Mouse (Mus musculus) thymus, postnatal 4 days (tissue): ENCODE measurements around the gene Gm49383.
"Not testable (repeated sequence)": the region's sequence is repeated elsewhere in the genome, so short reads cannot be mapped to it uniquely, and the experiment has no call there.

Source experiments
- DNase-seq: peaks from one replicate; pipeline ENCODE4 v3.0.0; 2021

Gene Gm49383

DNA sequence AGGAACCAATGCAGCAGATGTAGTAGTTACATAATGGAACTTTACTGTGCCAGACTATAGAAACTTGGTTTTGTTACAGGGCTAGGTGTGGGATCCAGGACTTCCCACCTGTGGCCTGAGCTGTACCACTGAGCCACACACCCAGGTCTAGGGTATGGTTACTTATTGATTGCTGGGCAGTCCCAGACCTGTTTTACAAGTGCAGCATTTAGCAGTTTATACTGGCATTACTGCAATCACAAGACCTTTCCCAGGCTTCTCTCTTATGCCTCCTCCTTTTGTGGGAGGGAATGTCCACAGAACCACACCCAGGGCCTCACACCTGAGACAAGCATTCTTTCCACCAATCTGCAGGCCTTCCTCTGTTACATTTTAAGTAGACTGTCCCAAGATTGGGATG is 2.1 kb upstream of the Gm49383 start:
- DNase-seq = no peak

DNA sequence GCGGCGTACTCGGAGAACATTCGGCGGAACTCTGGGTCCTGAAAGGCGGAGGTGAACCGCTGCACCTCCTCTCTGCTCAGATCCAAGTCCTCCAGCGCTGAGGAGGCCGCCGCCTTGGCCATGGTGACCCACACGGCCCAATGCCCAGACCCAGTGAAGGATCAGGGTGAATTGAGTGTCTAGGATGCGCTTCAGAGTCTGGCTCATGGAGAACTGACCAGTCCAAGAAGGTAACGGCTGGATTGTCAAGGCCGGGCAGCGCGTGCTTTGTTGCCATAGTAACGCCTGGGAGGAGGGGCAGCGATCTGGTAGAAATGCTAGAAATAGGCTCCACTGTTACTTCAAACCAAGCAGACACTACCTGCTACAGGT is 1.2 kb upstream of the Gm49383 start, which contains the start of gene Dnaaf2:
Gene Dnaaf2, minus strand, starts transcription at position 266 of the 372 bp plus-strand sequence.
- peak; percentile 69 for DNase-seq

DNA sequence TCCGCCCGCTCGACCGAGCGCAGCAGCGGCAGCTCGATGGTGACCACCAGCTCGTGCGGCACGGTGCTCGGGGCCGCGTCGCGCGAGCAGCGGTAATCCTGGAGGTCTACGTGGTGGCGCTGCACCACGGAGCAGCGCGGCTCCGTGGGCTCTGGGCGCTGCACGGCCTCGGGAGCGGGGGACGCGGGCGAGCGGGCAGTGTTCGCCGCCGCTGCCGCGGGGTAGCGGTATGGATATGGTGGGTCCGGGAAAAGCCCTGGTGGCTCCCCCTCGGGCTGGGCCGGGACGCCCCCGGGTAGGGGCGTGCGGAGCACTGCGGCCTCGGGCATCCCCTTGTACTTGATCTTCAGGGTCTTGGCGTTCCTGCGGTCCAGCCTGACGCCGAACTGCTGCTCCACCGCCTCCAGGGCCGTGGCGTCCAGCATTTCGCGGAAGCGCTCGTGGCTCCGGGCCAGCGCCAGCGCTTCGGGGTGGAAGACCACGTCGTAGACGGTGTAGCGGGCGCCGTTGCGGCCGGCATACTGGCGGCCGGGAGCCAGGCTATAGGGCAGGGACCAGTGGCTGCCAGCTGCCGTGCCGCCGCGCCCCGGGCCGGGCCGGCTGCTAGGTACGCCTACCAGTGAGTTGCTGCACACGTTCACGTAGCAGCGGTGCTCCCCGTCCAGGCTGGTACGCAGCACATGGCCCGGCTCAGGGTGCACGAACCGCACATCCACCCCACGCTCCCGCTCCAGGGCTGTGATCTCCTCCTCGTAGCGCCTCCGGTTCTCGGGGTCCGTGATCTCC is 667 bp upstream of the Gm49383 start:
- DNase-seq = peak; percentile 66

DNA sequence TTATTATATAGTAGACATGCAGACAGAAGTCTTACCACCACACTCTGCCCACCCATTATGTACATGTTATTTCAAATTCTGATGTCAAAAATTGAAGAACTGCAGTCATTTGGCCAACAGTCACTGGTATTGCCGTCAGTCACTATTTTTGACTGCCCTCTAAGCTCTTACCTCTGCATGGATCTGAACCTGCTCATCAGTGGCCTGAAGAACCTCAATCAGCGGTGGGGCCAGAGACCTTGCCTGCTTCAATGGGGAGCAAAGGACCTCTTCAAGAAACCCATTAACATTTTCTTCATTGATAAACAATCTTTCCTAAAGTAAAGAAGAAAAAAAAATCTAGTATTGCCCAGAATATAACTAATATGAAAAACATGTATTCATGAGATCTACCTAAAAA is 4.3 kb downstream of the Gm49383 start:
- no peak for DNase-seq

DNA sequence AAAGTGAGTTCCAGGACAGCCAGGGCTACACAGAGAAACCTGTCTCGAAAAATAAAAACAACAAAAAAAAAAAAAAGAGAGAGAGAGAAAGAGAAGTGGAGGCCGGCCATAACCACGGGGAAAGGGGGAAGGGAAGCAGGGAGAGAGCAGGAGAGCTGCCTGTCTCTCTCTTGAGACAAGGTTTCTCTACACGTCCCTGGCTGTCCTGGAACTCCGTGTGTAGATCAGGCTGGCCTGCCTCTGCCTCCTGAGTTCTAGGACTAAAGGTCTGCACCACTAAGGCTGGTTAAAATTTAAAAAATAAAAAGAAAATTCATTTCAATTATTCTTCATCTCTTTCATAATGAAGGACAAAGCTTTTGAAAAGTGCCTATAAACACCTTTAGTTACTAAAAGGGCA is 5.5 kb downstream of the Gm49383 start:
- DNase-seq = no peak

DNA sequence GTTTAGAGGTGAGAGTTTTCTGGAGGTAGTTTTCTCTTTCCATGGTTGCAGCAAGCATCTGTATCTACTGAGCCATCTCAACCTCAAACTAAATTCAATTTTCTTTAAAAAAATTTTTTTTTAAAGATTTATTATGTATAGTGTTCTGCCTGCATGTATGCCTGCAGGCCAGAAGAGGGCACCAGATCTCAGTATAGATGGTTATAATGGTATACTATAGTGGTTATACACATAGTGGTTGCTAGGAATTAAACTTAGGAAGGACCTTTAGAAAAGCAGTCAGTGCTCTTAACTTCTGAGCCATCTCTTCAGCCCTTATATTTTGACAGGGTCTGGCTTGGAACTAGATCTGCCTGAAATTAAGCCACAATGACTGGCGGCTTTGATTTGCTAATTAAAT is 6.4 kb downstream of the Gm49383 start:
- DNase-seq = peak; percentile 48

DNA sequence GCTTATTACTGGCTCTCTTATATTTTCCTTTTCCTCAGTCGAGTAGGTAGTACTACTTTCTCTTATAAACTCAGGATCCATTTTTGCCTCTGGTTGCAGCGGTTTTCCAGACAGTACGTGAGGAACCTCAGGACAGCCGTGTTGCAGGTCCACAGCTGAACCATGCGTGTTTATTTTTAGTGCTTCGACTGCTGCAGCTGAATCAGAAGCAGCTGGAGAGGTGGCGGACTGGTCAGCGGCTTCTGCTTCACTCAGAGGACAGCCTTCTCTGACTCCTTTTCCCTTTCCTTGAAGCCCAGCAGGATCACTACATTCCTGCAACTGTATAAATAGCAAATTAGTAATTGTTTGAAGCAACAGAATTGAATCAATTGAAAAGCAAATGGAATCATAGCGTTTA is 6.8 kb downstream of the Gm49383 start:
- DNase-seq = no peak

DNA sequence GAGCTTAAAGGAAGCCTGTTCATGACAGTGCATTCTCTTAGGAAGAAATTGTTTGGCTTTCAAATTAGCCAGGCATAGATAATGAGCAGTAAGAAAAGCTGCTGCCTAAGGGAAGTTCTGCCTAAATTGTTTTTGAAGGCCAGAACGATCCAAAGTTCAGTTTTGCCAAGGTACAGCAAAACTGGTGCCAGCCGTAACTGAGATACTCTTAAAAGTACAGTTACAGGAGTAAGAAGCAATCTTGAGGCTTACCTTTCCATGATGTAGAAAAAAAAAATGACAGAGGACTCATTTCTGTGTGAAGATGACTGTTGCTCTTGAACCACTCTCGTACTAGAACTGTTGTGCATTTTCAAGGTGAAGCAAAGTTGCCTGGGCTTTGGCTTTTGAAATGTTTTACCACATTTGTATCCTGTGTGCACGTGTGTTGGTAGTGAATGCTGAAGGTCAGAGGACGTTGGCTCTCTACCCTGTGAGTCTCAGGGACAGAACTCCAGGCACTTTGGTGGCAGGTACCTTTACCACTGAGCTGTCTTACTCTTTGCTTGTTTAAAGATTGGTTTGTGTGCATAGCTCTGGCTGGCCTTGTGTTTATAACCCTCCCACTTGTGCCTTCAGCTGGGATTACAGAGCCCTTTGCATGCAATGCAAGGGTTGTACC is 10.0 kb downstream of the Gm49383 start:
- DNase-seq = no peak

DNA sequence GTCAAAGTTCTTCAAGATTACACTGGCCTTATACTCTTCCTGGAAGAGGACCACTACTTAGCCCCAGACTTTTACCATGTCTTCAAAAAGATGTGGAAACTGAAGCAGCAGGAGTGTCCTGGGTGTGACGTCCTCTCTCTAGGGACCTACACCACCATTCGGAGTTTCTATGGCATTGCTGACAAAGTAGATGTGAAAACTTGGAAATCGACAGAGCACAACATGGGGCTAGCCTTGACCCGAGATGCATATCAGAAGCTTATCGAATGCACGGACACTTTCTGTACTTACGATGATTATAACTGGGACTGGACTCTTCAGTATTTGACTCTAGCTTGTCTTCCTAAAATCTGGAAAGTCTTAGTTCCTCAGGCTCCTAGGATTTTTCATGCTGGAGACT is 11.5 kb downstream of the Gm49383 start:
- no peak for DNase-seq

DNA sequence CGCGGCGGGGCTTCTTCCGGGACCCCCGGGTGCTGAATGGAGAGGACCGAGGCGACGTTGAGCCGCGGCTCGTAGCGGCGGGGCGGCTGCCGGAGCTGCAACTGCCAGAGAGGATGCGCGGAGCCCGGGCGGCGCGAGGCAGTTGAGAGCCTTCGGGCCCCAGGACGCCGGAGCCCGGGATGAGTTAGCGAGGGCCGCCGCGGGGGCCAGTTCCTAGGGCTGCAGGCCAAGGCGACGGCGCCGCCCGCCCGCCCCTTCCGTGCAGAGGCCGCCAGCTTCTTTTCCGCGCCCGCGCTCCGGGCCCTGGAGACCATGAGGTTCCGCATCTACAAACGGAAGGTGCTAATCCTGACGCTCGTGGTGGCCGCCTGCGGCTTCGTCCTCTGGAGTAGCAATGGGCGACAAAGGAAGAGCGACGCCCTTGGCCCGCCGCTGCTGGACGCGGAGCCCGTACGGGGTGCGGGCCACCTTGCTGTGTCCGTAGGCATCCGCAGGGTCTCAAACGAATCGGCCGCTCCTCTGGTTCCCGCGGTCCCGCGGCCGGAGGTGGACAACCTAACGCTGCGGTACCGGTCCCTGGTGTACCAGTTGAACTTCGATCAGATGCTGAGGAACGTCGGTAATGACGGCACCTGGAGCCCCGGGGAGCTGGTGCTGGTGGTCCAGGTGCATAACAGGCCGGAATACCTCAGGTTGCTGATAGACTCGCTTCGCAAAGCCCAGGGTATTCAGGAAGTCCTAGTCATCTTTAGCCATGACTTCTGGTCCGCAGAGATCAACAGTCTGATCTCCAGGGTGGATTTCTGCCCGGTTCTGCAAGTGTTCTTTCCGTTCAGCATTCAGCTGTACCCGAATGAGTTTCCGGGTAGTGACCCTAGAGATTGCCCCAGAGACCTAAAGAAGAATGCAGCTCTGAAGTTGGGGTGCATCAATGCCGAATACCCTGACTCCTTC is 12.3 kb downstream of the Gm49383 start:
- DNase-seq = no peak

DNA sequence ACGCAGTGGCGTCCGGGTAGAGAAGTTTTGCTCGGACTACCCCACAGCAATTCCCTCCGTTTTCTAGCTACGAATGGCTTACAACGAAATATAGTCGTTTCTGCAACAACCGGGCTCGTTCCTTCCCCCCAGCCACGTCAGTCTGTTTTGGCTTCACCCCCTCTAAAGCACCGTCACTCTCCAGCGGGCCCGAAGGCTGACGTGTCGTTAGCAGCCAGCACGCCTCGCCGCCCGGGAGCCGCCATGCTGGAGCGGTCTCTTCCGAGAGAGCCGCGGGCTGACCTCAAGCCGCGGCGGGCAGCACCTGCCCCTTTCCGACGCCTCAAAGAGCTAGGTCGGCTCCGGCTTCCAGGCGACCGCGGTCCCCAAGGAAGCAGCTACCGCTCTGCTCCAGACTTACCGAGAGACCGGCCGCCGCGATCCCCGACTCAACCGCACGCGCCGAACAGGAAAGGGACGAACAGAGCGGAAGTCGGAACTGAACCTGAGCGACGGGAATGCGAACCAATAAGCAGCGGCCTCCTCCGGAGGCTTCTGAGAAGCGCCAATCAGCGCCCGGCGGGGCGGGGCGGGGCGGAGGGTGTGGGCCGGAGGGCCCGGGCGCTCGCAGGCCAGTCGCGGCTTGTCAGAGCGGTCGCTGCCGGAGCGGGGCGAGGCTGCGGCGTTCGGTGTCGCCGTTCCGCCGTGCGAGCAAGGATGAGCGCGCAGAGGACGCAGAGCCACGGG is 13.2 kb downstream of the Gm49383 start, which contains the start of the genes Rpl36al and Mgat2:
Gene Rpl36al, minus strand, starts transcription at position 501 of the 726 bp plus-strand sequence.
Gene Mgat2, plus strand, starts transcription at position 575 of the 726 bp plus-strand sequence.
- peak; percentile 99 for DNase-seq

DNA sequence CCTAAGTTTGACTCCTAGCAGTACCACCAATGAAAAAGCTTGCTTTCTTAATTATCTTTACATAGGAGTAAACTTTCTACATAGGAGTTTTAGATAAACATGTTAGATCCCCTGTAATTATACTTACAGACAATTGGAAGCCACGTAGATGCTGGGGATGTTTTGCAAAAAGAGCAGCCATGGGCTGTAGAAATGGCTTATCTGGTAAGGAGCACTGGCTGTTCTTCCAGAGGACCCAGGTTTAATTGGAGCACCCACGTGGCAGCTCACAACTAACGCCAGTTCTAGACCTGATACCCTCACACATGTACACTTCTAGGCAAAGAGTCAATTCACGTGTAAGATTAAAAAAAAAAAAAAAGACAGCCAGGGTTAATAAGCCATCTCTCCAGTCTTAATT is 15.1 kb downstream of the Gm49383 start:
- no peak for DNase-seq

DNA sequence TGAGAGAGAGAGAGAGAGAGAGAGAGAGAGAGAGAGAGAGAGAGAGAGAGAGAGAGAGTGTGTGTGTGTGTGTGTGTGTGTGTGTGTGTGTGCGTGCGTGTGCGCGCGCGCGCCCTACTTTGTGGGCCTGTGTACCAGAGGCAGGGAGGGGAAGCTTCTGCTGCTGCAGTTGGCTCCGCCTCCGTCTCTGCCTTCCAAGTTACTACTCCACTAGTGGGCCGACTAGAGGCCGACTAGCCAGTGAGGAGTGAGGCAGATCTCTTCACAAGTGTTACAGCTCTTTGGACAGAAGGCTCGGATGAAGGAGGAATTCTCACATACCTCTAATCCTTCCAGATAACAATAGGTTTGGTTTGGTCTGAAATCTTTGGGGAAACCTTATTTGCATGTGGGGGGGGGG is 17.5 kb downstream of the Gm49383 start:
- no peak for DNase-seq

DNA sequence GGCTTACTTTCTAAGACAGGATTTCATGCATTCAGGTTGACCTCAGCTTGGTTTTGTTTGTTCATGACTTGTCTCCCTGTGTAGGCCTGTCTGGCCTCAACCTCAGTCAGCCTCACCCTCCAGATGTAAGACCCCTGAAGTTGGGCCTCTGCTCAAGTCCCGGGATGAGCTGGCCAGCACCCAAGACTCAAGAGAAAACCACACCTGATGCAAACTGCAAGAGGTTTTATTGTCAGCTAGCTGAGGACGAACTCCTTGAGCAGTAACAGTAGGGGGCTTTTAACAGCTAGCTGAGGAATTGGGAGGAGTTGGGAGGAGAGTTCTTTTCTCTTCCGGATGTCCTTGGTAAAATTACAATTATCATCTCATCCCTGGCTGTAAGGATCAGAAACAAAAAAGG is 19.4 kb downstream of the Gm49383 start:
- DNase-seq = no peak

DNA sequence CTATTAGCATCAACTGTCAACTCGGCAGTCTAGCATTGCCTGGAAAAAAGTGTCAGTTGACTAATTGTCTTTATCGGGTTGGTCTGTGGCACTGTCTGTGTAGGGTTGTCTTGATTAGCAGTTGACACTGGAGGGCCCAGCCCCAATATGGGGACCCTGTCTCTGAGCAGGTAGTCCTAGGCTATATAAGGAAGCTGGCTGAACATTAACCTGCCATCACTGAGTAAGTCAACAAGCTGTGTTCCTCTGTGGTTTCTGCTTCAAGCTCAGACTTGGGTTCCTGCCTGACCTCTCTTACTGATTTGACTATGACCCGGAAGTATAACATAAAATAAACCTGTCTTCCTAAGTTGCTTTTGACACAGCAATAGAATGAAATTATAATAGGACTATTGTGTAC is 20.9 kb downstream of the Gm49383 start:
- no peak for DNase-seq

DNA sequence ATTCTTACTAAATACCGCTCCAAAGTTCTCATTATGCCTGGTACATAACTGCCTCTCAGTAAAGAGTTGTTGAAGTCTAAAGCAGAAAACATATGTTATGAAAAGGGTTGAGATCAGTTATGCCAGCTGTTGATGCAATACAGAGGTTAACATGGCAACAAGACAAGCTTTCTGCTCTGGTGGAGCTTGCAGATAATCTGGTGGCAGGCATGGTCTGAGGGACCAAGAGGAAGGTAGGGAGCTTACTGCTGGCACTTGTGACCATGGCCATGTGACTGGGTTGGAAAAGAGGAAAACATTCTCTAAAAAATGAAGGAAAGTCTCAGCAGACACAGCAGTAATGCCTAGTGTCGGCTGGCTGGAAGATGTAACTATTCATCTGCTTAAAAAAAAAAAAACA is 25.6 kb downstream of the Gm49383 start:
- DNase-seq = no peak

DNA sequence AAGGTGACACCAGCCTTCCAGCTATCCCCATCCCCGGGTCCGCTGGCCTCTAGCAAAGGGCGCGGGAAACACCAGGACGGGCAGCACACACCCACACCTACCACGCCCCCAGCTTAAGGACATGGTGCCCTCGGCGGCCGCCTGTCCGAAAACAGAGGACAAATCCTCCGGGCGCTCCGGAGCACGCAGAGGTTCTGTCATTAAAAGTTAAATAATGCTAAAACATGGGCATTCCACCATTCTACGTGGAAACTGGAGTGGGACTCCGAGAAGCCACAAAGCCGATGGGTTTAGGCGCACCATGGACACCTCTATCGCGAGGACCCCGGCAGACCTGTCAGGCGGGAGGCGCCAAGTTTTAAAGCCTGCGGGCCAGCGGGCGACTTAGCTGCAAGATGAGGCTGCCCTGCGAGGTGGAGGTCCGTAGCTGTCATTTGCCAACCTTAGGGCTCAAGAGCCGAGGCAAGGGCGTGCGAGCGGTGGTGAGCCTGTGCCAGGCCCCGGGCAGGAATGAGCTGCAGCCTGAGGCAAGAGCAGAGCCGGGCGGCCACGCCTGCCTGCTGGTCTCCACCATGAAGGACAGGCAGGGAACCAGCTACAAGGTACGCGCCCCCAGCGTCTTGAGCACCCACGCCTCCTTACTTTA is 28.3 kb downstream of the Gm49383 start, which contains the start of gene Lrr1:
Gene Lrr1, plus strand, starts transcription at position 354 of the 646 bp plus-strand sequence.
- DNase-seq = peak; percentile 88

DNA sequence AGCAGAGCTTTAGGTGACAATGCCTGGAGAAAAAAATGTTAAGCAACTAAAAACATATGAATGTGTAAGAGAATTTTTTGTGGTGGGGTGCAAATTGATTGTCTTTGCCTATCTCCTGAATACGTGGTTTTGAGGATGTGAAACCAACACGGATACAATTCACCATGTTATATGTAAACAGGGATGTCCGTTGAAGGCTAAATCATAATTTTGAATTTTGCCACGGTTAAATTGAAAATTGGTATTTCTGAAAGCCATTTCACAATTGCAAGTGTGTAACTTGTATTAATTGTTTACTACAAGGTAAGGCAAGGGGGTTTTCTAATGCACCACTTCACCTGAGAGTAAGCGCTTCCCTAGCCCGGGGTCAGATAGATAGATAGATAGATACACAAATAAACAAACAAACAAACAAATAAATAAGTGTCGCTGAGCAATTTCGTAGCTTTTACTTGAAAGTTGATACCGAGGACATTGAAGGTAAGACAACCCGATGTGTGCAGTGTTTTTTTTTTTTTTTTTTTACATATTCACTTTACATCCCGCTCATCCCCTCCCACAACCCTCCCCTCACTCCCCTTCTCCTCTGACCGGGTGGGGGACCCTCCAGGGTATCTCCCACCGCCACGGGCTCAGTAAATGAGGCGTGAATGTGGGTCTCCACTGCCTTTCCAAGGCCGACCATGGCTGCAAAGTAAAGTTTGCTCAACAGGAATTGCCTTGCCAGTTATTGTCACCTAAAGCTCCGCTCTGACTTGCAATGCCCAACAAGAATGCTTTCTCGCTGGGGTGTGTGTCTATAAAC is 29.0 kb downstream of the Gm49383 start:
- no peak for DNase-seq

DNA sequence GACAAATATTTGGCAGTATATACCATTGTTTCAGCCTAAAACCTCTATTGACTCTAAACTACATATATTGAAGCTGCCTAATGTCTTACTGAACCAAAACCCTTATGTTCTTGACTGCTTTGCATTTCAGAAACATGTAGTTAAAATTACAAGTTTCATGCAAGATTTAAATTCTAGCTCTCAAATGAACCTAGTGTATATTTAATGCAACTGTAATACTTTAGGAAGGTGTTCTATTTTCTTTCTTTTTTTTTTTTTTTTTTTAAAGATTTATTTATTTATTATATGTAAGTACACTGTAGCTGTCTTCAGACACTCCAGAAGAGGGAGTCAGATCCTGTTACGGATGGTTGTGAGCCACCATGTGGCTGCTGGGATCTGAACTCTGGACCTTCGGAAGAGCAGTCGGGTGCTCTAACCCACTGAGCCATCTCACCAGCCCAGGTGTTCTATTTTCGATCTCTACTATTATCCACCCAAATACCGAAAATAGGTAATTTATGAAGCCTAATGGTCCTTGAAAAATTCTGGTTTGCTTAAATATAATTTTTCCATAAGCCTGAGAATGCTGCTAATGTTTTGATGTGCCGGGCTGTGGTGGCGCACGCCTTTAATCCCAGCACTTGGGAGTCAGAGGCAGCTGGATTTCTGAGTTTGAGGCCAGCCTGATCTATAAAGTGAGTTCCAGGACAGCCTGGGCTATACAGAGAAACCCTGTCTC is 29.9 kb downstream of the Gm49383 start:
- DNase-seq = not testable (repeated sequence)

DNA sequence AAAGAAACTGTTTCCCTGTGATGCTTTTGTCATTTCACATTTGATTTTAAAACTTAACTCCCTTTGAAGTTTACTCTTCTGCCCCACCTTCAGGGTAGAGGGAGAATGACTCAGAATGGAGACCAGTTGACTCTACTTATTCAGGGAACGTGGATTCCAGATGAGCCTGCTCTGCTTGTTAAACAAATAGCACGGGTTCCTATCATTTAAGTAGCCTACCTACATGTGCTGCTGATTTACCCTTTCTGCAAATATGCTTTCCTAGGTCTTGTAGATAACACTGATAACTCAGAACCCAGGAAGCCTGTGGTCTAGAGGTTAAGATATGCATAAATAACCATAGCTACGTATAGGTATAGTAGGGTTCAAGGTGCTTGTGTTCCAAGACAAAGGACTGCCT is 32.0 kb downstream of the Gm49383 start:
- DNase-seq = no peak
